ENCODE assay signal across 8 mouse cellular contexts in genomic region chr4:152008622-152009075, GRCm38 (mm10). TPM values are rescaled to one million over a fixed set of nuclear protein-coding genes. Genes with fewer than 3 reads are reported as not detected.
DNase-seq lines count a peak whose midpoint lies in the region; ATAC-seq and TF ChIP-seq lines count a peak whose summit lies in the region.

Gene Klhl21, plus strand, starts transcription at chr4:152008803.

- peak within 1 kb of the TSS; percentile 69 for H3K9ac ChIP-seq in forebrain, embryonic 13.5 days
- peak within 1 kb of the TSS; percentile 66 for H3K9ac ChIP-seq in neural tube, embryonic 15.5 days (replicated peaks)

- peak within 1 kb of the TSS; percentile 99 for H3K4me2 ChIP-seq in forebrain, embryonic 13.5 days
- peak within 1 kb of the TSS; percentile 100 for H3K4me2 ChIP-seq in neural tube, embryonic 15.5 days

- peaks cover 79% of the 10 kb centered on the region for H3K4me1 ChIP-seq in E14TG2a.4 (replicated peaks; ENCODE audit: low read depth, low read length)
- H3K4me1 ChIP-seq in forebrain, embryonic 13.5 days, result peaks cover 38% of the 10 kb centered on the region
- peaks cover 42% of the 10 kb centered on the region for H3K4me1 ChIP-seq in neural tube, embryonic 15.5 days

- TF ChIP-seq CTCF in E14TG2a.4 (conservative IDR thresholded peaks at IDR 0.05; ENCODE audit: low read length), result no peak

- peak within 1 kb of the TSS; percentile 96 for H3K4me3 ChIP-seq in E14TG2a.4 (replicated peaks; ENCODE audit: low read length)
- H3K4me3 ChIP-seq in forebrain, embryonic 13.5 days, result peak within 1 kb of the TSS; percentile 70
- peak within 1 kb of the TSS; percentile 85 for H3K4me3 ChIP-seq in neural tube, embryonic 15.5 days (replicated peaks)

- WGBS in forebrain, embryonic 13.5 days, result under 1% methylated on average over 45 of the region's 45 CpGs
- under 1% methylated on average over 45 of the region's 45 CpGs for WGBS in neural tube, embryonic 15.5 days

- peaks cover 20% of the 10 kb centered on the region for H3K27me3 ChIP-seq in E14TG2a.4 (ENCODE audit: insufficient read depth, low read length)
- H3K27me3 ChIP-seq in forebrain, embryonic 13.5 days, result peaks cover 46% of the 10 kb centered on the region
- H3K27me3 ChIP-seq in neural tube, embryonic 15.5 days (replicated peaks), result peaks cover 34% of the 10 kb centered on the region

- intact Hi-C loops in heart, postnatal 10 days (cut with DNase I), result no loop called here

- DNase-seq in c-Kit-positive CD71-positive TER-119-positive erythroid progenitor cells, embryonic 14.5 days (ENCODE audit: low spot score), result peak; percentile 90
- peak; percentile 97 for DNase-seq in heart, postnatal 10 days
- peak; percentile 96 for DNase-seq in layer of hippocampus, adult 11-12 months (ENCODE audit: low spot score)
- peak; percentile 96 to 97 for DNase-seq in lung, adult 18-20 months
- DNase-seq in testis, postnatal 14 days (ENCODE audit: low spot score), result peak; percentile 91

- no peaks in the 10 kb centered on the region for H3K9me3 ChIP-seq in E14TG2a.4 (ENCODE audit: low read length)
- H3K9me3 ChIP-seq in forebrain, embryonic 13.5 days (replicated peaks), result no peaks in the 10 kb centered on the region
- no peaks in the 10 kb centered on the region for H3K9me3 ChIP-seq in neural tube, embryonic 15.5 days (replicated peaks)

- peak; percentile 91 for ATAC-seq in forebrain, embryonic 13.5 days
- peak; percentile 91 for ATAC-seq in neural tube, embryonic 15.5 days (ENCODE audit: low FRiP score)

- peak within 1 kb of the TSS; percentile 55 for H3K27ac ChIP-seq in forebrain, embryonic 13.5 days
- peak within 1 kb of the TSS; percentile 87 for H3K27ac ChIP-seq in neural tube, embryonic 15.5 days (replicated peaks)

- H3K36me3 ChIP-seq in E14TG2a.4 (ENCODE audit: insufficient read depth, low read length), result peaks cover 35% of the 10 kb centered on the region
- no peaks in the 10 kb centered on the region for H3K36me3 ChIP-seq in forebrain, embryonic 13.5 days (ENCODE audit: poor library complexity, severe bottlenecking)
- peaks cover 7% of the 10 kb centered on the region for H3K36me3 ChIP-seq in neural tube, embryonic 15.5 days

RNA-seq across cellular contexts. Expression of gene Klhl21, which starts in this region (rescaled TPM):
- polyA plus RNA-seq in forebrain, embryonic 13.5 days (2015; fragmentation: Nextera tagmentation; extraction: Ambion mirVana), result 2.7 and 3.0 TPM in 2 replicates
- 10 to 100 TPM; 43.5 to 49.4 TPM for total RNA-seq in heart, postnatal 10 days (2021)
- 5.7 and 7.8 TPM in 2 replicates for polyA plus RNA-seq in neural tube, embryonic 15.5 days (2015; fragmentation: Nextera tagmentation; extraction: Ambion mirVana)

Comparison
In these comparisons a context has a peak if more than half of its experiments do, and no peak if none do; other contexts are left out.
1. Peak in every context shown above with its lines: DNase-seq, ATAC-seq, H3K4me3 ChIP-seq and H3K27ac ChIP-seq.